Mouse (Mus musculus) midbrain, embryonic 15.5 days (tissue): ENCODE measurements around the gene Arl2. TPM values are rescaled to one million over a fixed set of nuclear protein-coding genes. Genes with fewer than 3 reads are reported as not detected.

Source experiments
- ATAC-seq: fragments of 200-750 bp; cut with Nextera tagmentation; replicated peaks from 2 replicates; pipeline ENCODE4 v1.8.0; 2017; ENCODE audit warnings: moderate TSS enrichment
- H3K27ac ChIP-seq: fragments of 300-500 bp; sonication (generic); 2 replicates; pipeline ENCODE4 v1.5.1; 2015; ENCODE audit warnings: mild to moderate bottlenecking, inconsistent platforms
- H3K27me3 ChIP-seq: fragments of 300-500 bp; sonication (generic); replicated peaks from 2 replicates; pipeline ENCODE4 v1.6.1; 2015; ENCODE audit warnings: inconsistent platforms
- H3K36me3 ChIP-seq: fragments of 300-500 bp; sonication (generic); replicated peaks from 2 replicates; pipeline ENCODE4 v1.6.1; 2015; ENCODE audit warnings: inconsistent platforms
- H3K4me1 ChIP-seq: fragments of 300-500 bp; sonication (generic); 2 replicates; pipeline ENCODE4 v1.6.1; 2015; ENCODE audit warnings: inconsistent platforms
- H3K4me2 ChIP-seq: fragments of 300-500 bp; sonication (generic); 2 replicates; pipeline ENCODE4 v1.6.1; 2015; ENCODE audit warnings: inconsistent platforms, mild to moderate bottlenecking, moderate library complexity
- H3K4me3 ChIP-seq: fragments of 300-500 bp; sonication (generic); 2 replicates; pipeline ENCODE4 v1.5.1; 2015; ENCODE audit warnings: mild to moderate bottlenecking, inconsistent platforms
- H3K9ac ChIP-seq: fragments of 300-500 bp; sonication (generic); 2 replicates; pipeline ENCODE4 v1.6.1; 2015; ENCODE audit warnings: mild to moderate bottlenecking, inconsistent platforms
- H3K9me3 ChIP-seq: fragments of 300-500 bp; sonication (generic); 2 replicates; pipeline ENCODE4 v1.6.1; 2016; ENCODE audit warnings: inconsistent platforms
- WGBS: fragments of 180-500 bp; shearing (Covaris S2); methylation state at CpG from one replicate; pipeline ENCODE4 v1.1.7; 2015; ENCODE audit warnings: mixed read lengths; 5-methylcytosine and 5-hydroxymethylcytosine counted together
- polyA plus RNA-seq: library from polyadenylated mRNA; unstranded; fragments of >200 nt; fragmentation: Nextera tagmentation; extraction: Ambion mirVana; gene quantifications from 2 replicates; pipeline ENCODE4 v1.2.1, GENCODE M21; 2015

Gene Arl2
- polyA plus RNA-seq, 1 experiment from 2014 or later, result 150 TPM

- no peak for ATAC-seq
- Histone ChIP-seq H3K27me3 (no peaks in the 10 kb centered on the region), H3K36me3 (no peaks in the 10 kb centered on the region), H3K9me3 (no peaks in the 10 kb centered on the region), H3K4me3 (no peak overlapping the region), H3K9ac (no peak overlapping the region), H3K27ac (no peak overlapping the region), H3K4me2 (no peak overlapping the region), H3K4me1 (no peaks in the 10 kb centered on the region)
- WGBS, result 86% methylated on average over 3 of the region's 3 CpGs
These were observed 43.5 kb downstream of the Arl2 start for GRCm38 (mm10) chr19:6097847-6098246.

GRCm38 (mm10) chr19:6094119-6094518, 47.2 kb downstream of the Arl2 start, which contains the start of gene AC131692.1:
AC131692.1 (plus strand) TSS chr19:6094419.
- H3K4me1 ChIP-seq, result no peaks in the 10 kb centered on the region
- H3K36me3 ChIP-seq, result no peaks in the 10 kb centered on the region
- WGBS, result 90% methylated on average over 7 of the region's 7 CpGs
- no peak within 1 kb of the TSS for H3K4me2 ChIP-seq
- no peak for ATAC-seq
- no peaks in the 10 kb centered on the region for H3K9me3 ChIP-seq
- no peak within 1 kb of the TSS for H3K4me3 ChIP-seq
- no peak within 1 kb of the TSS for H3K27ac ChIP-seq
- no peak within 1 kb of the TSS for H3K9ac ChIP-seq
- H3K27me3 ChIP-seq, result no peaks in the 10 kb centered on the region

- WGBS, result 94% methylated on average over 13 of the region's 13 CpGs
- no peak for ATAC-seq
- no peak overlapping the region for H3K4me2 ChIP-seq
- no peak overlapping the region for H3K4me3 ChIP-seq
- H3K27ac ChIP-seq, result no peak overlapping the region
- H3K36me3 ChIP-seq, result no peaks in the 10 kb centered on the region
- H3K4me1 ChIP-seq, result peaks cover 15% of the 10 kb centered on the region
- no peaks in the 10 kb centered on the region for H3K27me3 ChIP-seq
- no peak overlapping the region for H3K9ac ChIP-seq
- H3K9me3 ChIP-seq, result no peaks in the 10 kb centered on the region
These were observed 52.5 kb downstream of the Arl2 start for GRCm38 (mm10) chr19:6088841-6089240.

- no peak overlapping the region for H3K27ac ChIP-seq
- H3K4me2 ChIP-seq, result peak overlapping the region; percentile 92
- peaks cover 25% of the 10 kb centered on the region for H3K4me1 ChIP-seq
- H3K36me3 ChIP-seq, result peaks cover 11% of the 10 kb centered on the region; the same call in 1 of the 2 replicates
- H3K9ac ChIP-seq, result no peak overlapping the region
- H3K4me3 ChIP-seq, result peak overlapping the region; percentile 77
- no peaks in the 10 kb centered on the region for H3K9me3 ChIP-seq
- no peaks in the 10 kb centered on the region for H3K27me3 ChIP-seq
- WGBS, result under 1% methylated on average over 17 of the region's 17 CpGs
- peak; percentile 57 for ATAC-seq
These were observed 55.9 kb downstream of the Arl2 start for GRCm38 (mm10) chr19:6085417-6085879.

GRCm38 (mm10) chr19:6084478-6085248, 56.7 kb downstream of the Arl2 start, which contains the start of the genes Zfpl1 and Cdca5:
Zfpl1 (minus strand) TSS chr19:6084956.
Cdca5 (plus strand) TSS chr19:6084983.
- peak; percentile 92 for ATAC-seq
- WGBS, result 1% methylated on average over 58 of the region's 58 CpGs

More at GRCm38 (mm10) chr19:6084478-6085248, 56.7 kb downstream of the Arl2 start, which contains the start of the genes Zfpl1 and Cdca5:
- Histone ChIP-seq H3K4me2 (peak within 1 kb of the TSS; percentile 92), H3K27ac (peak within 1 kb of the TSS; percentile 62), H3K9ac (peak within 1 kb of the TSS; percentile 67), H3K36me3 (peaks cover 14% of the 10 kb centered on the region; the same call in 1 of the 2 replicates), H3K27me3 (no peaks in the 10 kb centered on the region), H3K4me1 (peaks cover 25% of the 10 kb centered on the region), H3K4me3 (peak within 1 kb of the TSS; percentile 77), H3K9me3 (no peaks in the 10 kb centered on the region)

Other genes starting within 250 kb of the Arl2 start
- gene Tigd3, start 247.4 kb downstream of the Arl2 start, polyA plus RNA-seq, result 13.8 and 16.4 TPM in 2 replicates
- gene Dpf2, start 228.5 kb downstream of the Arl2 start, polyA plus RNA-seq, result 122 and 130 TPM in 2 replicates
- 16.3 and 16.7 TPM in 2 replicates for gene Cdc42ep2, start 216.7 kb downstream of the Arl2 start, polyA plus RNA-seq
- 25.3 and 25.4 TPM in 2 replicates for gene Pola2, start 177.3 kb downstream of the Arl2 start, polyA plus RNA-seq
- not detected in 2 replicates for gene Slc22a20, start 155.4 kb downstream of the Arl2 start, polyA plus RNA-seq
- 2.9 and 3.3 TPM in 2 replicates for gene Capn1, start 125.7 kb downstream of the Arl2 start, polyA plus RNA-seq
- 36.8 and 39.3 TPM in 2 replicates for gene Syvn1, start 95.0 kb downstream of the Arl2 start, polyA plus RNA-seq
- 62.5 and 65.1 TPM in 2 replicates for gene Mrpl49, start 83.8 kb downstream of the Arl2 start, polyA plus RNA-seq
- gene Fau, start 83.7 kb downstream of the Arl2 start, polyA plus RNA-seq, result 459 and 483 TPM in 2 replicates
- gene Znhit2, start 80.4 kb downstream of the Arl2 start, polyA plus RNA-seq, result 30.8 and 34.7 TPM in 2 replicates
- 51.3 and 53.8 TPM in 2 replicates for gene Tm7sf2, start 73.2 kb downstream of the Arl2 start, polyA plus RNA-seq
- 100.0 and 102 TPM in 2 replicates for gene Vps51, start 64.3 kb downstream of the Arl2 start, polyA plus RNA-seq
- gene Tmem262, start 61.5 kb downstream of the Arl2 start, polyA plus RNA-seq, result not detected in 2 replicates
- gene Gm28374, start 59.3 kb downstream of the Arl2 start, polyA plus RNA-seq, result 1.3 and 1.5 TPM in 2 replicates
- gene Zfpl1, start 56.6 kb downstream of the Arl2 start, polyA plus RNA-seq, result 86.8 and 87.6 TPM in 2 replicates
- 5.1 and 7.2 TPM in 2 replicates for gene Cdca5, start 56.6 kb downstream of the Arl2 start, polyA plus RNA-seq
- not detected in 2 replicates for gene AC131692.1, start 47.1 kb downstream of the Arl2 start, polyA plus RNA-seq
- gene Naaladl1, start 35.8 kb downstream of the Arl2 start, polyA plus RNA-seq, result 0.41 and 0.53 TPM in 2 replicates
- gene Sac3d1, start 22.9 kb downstream of the Arl2 start, polyA plus RNA-seq, result 48.3 and 51.2 TPM in 2 replicates
- gene Snx15, start 13.2 kb downstream of the Arl2 start, polyA plus RNA-seq, result 59.1 and 65.6 TPM in 2 replicates
- 0.20 TPM in 1 of 2 replicates, not detected in the other for gene Batf2, start 565 bp downstream of the Arl2 start, polyA plus RNA-seq
- gene Majin, start 42.8 kb upstream of the Arl2 start, polyA plus RNA-seq, result not detected in 2 replicates
- not detected in 2 replicates for gene Gpha2, start 84.8 kb upstream of the Arl2 start, polyA plus RNA-seq
- gene Ppp2r5b, start 94.3 kb upstream of the Arl2 start, polyA plus RNA-seq, result 141 and 149 TPM in 2 replicates
- 16.1 and 16.4 TPM in 2 replicates for gene Atg2a, start 100.1 kb upstream of the Arl2 start, polyA plus RNA-seq
- gene Ehd1, start 135.2 kb upstream of the Arl2 start, polyA plus RNA-seq, result 107 and 111 TPM in 2 replicates
- 0.40 and 0.47 TPM in 2 replicates for gene Cdc42bpg, start 164.9 kb upstream of the Arl2 start, polyA plus RNA-seq
- gene Men1, start 193.4 kb upstream of the Arl2 start, polyA plus RNA-seq, result 79.8 and 85.6 TPM in 2 replicates
- gene Map4k2, start 199.6 kb upstream of the Arl2 start, polyA plus RNA-seq, result 20.0 and 21.7 TPM in 2 replicates
- 112 and 119 TPM in 2 replicates for gene Sf1, start 222.1 kb upstream of the Arl2 start, polyA plus RNA-seq
- 5.9 and 9.5 TPM in 2 replicates for gene Pygm, start 242.9 kb upstream of the Arl2 start, polyA plus RNA-seq